12 mouse cellular contexts compared by ENCODE assay signal in the genomic region with DNA sequence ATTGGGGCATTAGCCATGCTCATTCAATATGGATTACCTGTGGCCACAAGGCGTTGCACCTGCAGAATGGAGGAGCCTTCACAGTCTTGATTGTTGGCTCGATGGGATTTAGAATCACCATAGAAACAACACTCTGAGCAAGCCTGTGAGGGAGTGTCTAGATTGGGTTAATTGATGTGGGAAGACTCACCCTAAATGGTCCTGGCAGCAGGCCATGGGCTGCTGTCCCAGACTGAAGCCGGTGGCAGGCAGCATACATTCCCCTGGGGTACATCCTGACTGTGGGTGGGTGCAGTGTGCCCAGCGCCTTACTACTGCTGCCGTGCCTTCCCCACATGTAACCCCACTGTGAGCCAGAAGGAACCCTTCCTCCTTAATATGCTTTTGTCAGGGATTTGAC. TPM values are rescaled to one million over a fixed set of nuclear protein-coding genes. Genes with fewer than 3 reads are reported as not detected.
DNase-seq lines count a peak whose midpoint lies in the region; ATAC-seq and TF ChIP-seq lines count a peak whose summit lies in the region.
"Had no signal": no experiment of that assay in that cellular context is flagged by ENCODE, and none has a peak within 500 bp of the region (broad histone marks: within the 10 kb centered on the region; RNA-seq: fewer than 3 reads in every experiment).

No protein-coding gene starts in this region.

- H3K27me3 ChIP-seq in kidney, embryonic 15.5 days: no peaks in the 10 kb centered on the region
- H3K27me3 ChIP-seq in forebrain, postnatal 0 days (ENCODE audit: insufficient read depth, low read length): no peaks in the 10 kb centered on the region
- H3K27me3 ChIP-seq in neural tube, embryonic 14.5 days (ENCODE audit: control insufficient read depth, insufficient read depth, low read length): no peaks in the 10 kb centered on the region
- H3K27me3 ChIP-seq in thymus, adult 2 months (ENCODE audit: control insufficient read depth, insufficient read depth, low read length): no peaks in the 10 kb centered on the region
- H3K27me3 ChIP-seq: embryonic facial prominence, embryonic 15.5 days; limb, embryonic 12.5 days had no signal

- TF ChIP-seq POLR2A in thymus, adult 2 months (IDR thresholded peaks at IDR 0.05; ENCODE audit: control insufficient read depth, extremely low read depth, insufficient read depth, low read length, poor library complexity): no peak

- H3K4me1 ChIP-seq in kidney, embryonic 15.5 days: peaks cover 28% of the 10 kb centered on the region
- H3K4me1 ChIP-seq in forebrain, postnatal 0 days (ENCODE audit: insufficient read depth): peaks cover 8% of the 10 kb centered on the region; the same call in 1 of the 2 replicates
- peaks cover 7% of the 10 kb centered on the region; the same call in 1 of the 2 replicates for H3K4me1 ChIP-seq in neural tube, embryonic 14.5 days (ENCODE audit: control insufficient read depth, insufficient read depth, low read length)
- H3K4me1 ChIP-seq in thymus, adult 2 months (replicated peaks; ENCODE audit: control insufficient read depth, insufficient read depth, low read length): peaks cover 16% of the 10 kb centered on the region

- ATAC-seq in kidney, embryonic 15.5 days (replicated peaks; ENCODE audit: low FRiP score): no peak
- peak; percentile 59; the same call in 1 of the 2 replicates for ATAC-seq in forebrain, postnatal 0 days
- ATAC-seq in neural tube, embryonic 14.5 days (ENCODE audit: low read depth): peak; percentile 79
- ATAC-seq: intestine, embryonic 16.5 days had no signal

- H3K36me3 ChIP-seq in kidney, embryonic 15.5 days: no peaks in the 10 kb centered on the region
- H3K36me3 ChIP-seq in forebrain, postnatal 0 days (ENCODE audit: insufficient read depth): no peaks in the 10 kb centered on the region
- H3K36me3 ChIP-seq in neural tube, embryonic 14.5 days (ENCODE audit: control insufficient read depth, insufficient read depth, low read length): no peaks in the 10 kb centered on the region
- no peaks in the 10 kb centered on the region for H3K36me3 ChIP-seq in thymus, adult 2 months (ENCODE audit: control insufficient read depth, insufficient read depth, low read length)
- H3K36me3 ChIP-seq: embryonic facial prominence, embryonic 15.5 days; limb, embryonic 12.5 days had no signal

- no peaks in the 10 kb centered on the region for H3K9me3 ChIP-seq in kidney, embryonic 15.5 days (replicated peaks)
- no peaks in the 10 kb centered on the region for H3K9me3 ChIP-seq in forebrain, postnatal 0 days (ENCODE audit: low read length)
- H3K9me3 ChIP-seq in neural tube, embryonic 14.5 days (ENCODE audit: control insufficient read depth, low read length): no peaks in the 10 kb centered on the region
- H3K9me3 ChIP-seq: embryonic facial prominence, embryonic 15.5 days; limb, embryonic 12.5 days had no signal

- 51% methylated on average over 5 of the region's 5 CpGs for WGBS in kidney, embryonic 15.5 days
- 10% methylated on average over 5 of the region's 5 CpGs for WGBS in forebrain, postnatal 0 days
- WGBS in neural tube, embryonic 14.5 days: 32% methylated on average over 5 of the region's 5 CpGs
- 35% methylated on average over 5 of the region's 5 CpGs for WGBS in thymus, adult 2 months

- H3K27ac ChIP-seq in kidney, embryonic 15.5 days: no peak overlapping the region
- no peak overlapping the region for H3K27ac ChIP-seq in forebrain, postnatal 0 days (ENCODE audit: low read depth, low read length)
- H3K27ac ChIP-seq in neural tube, embryonic 14.5 days (ENCODE audit: low read depth, low read length): no peak overlapping the region
- H3K27ac ChIP-seq in thymus, adult 2 months (ENCODE audit: control insufficient read depth, insufficient read depth, low read length): no peak overlapping the region
- H3K27ac ChIP-seq: embryonic facial prominence, embryonic 15.5 days; heart, adult 2 months; limb, embryonic 12.5 days had no signal

- no peak overlapping the region for H3K4me3 ChIP-seq in kidney, embryonic 15.5 days (replicated peaks)
- H3K4me3 ChIP-seq in forebrain, postnatal 0 days (ENCODE audit: low read depth, low read length): no peak overlapping the region
- H3K4me3 ChIP-seq in neural tube, embryonic 14.5 days (ENCODE audit: low read depth, low read length): no peak overlapping the region
- no peak overlapping the region for H3K4me3 ChIP-seq in thymus, adult 2 months (ENCODE audit: control insufficient read depth, insufficient read depth, low read length)
- H3K4me3 ChIP-seq: embryonic facial prominence, embryonic 15.5 days; heart, adult 2 months; limb, embryonic 12.5 days had no signal

- DNase-seq in adrenal gland, postnatal 14 days: peak; percentile 24
- no peak for DNase-seq in adrenal gland, postnatal 4 days (ENCODE audit: low spot score in 2 of 2)
- DNase-seq in kidney, postnatal 14 days: peak; percentile 53
- DNase-seq in forebrain, postnatal 0 days: peak; percentile 57
- DNase-seq in thymus, adult 2 months: no peak
- DNase-seq in urinary bladder, postnatal 10 days (ENCODE audit: low spot score): no peak

- TF ChIP-seq CTCF in forebrain, postnatal 0 days (IDR thresholded peaks at IDR 0.05; ENCODE audit: low read depth): no peak
- TF ChIP-seq CTCF in thymus, adult 2 months (IDR thresholded peaks at IDR 0.05; ENCODE audit: borderline replicate concordance, control insufficient read depth, extremely low read depth, insufficient read depth, low read length, poor library complexity): no peak

- H3K9ac ChIP-seq in kidney, embryonic 15.5 days: no peak overlapping the region
- H3K9ac ChIP-seq in forebrain, postnatal 0 days: no peak overlapping the region
- no peak overlapping the region for H3K9ac ChIP-seq in neural tube, embryonic 14.5 days (replicated peaks; ENCODE audit: low read depth, low read length)
- H3K9ac ChIP-seq: embryonic facial prominence, embryonic 15.5 days; limb, embryonic 12.5 days had no signal

- H3K4me2 ChIP-seq in kidney, embryonic 15.5 days: no peak overlapping the region
- no peak overlapping the region for H3K4me2 ChIP-seq in forebrain, postnatal 0 days (ENCODE audit: low read depth)
- H3K4me2 ChIP-seq in neural tube, embryonic 14.5 days (ENCODE audit: low read depth, low read length): no peak overlapping the region
- H3K4me2 ChIP-seq: embryonic facial prominence, embryonic 15.5 days; limb, embryonic 12.5 days had no signal

RNA-seq across cellular contexts. Expression of a gene that starts 38.3 kb away (rescaled TPM):
- 5.7 and 8.4 TPM in 2 replicates for total RNA-seq in adrenal gland, postnatal 14 days (2021)
- total RNA-seq in adrenal gland, postnatal 4 days (2021): 10 to 100 TPM in 1 of 2 experiments, 1 to 10 TPM in 1; 9.3 to 12.4 TPM
- 2.1 and 2.3 TPM in 2 replicates for polyA plus RNA-seq in kidney, embryonic 15.5 days (2015; fragmentation: Nextera tagmentation; extraction: Ambion mirVana)
- 11.7 and 14.0 TPM in 2 replicates for total RNA-seq in forebrain, postnatal 0 days (2014; rRNA removed)
- 1.4 and 2.6 TPM in 2 replicates for polyA plus RNA-seq in forebrain, postnatal 0 days (2015; fragmentation: Nextera tagmentation; extraction: Ambion mirVana)
- polyA plus RNA-seq in neural tube, embryonic 14.5 days (2014; fragmentation: Nextera tagmentation; extraction: Ambion mirVana): 2.6 and 3.8 TPM in 2 replicates
- 5.7 and 7.8 TPM in 2 replicates for polyA plus RNA-seq in thymus, adult 2 months (2012; rRNA removed)

Comparison
In these comparisons a context has a peak if more than half of its experiments do, and no peak if none do; other contexts are left out.
1. DNase-seq: peak in adrenal gland, postnatal 14 days (single experiment), kidney, postnatal 14 days (single experiment) and forebrain, postnatal 0 days (single experiment); none in adrenal gland, postnatal 4 days (0 of 2), thymus, adult 2 months (single experiment) and urinary bladder, postnatal 10 days (single experiment).